Mouse (Mus musculus): ENCODE data around the gene Cabp1. TPM values are rescaled to one million over a fixed set of nuclear protein-coding genes. Genes with fewer than 3 reads are reported as not detected.

The Cabp1 gene
- polyA plus RNA-seq, 1 experiment from 2014 or later = 1.3 TPM

GRCm38 (mm10) chr5:115140726-115141125 is 53.5 kb downstream of the Cabp1 start:
- 48% methylated on average over 3 of the region's 3 CpGs for WGBS
- no peak overlapping the region for H3K4me2 ChIP-seq (ENCODE audit: low read length)
- H3K4me1 ChIP-seq (replicated peaks; ENCODE audit: control insufficient read depth, insufficient read depth, low read length) = no peaks in the 10 kb centered on the region
- H3K9ac ChIP-seq (ENCODE audit: low read length) = no peak overlapping the region
- H3K4me3 ChIP-seq (ENCODE audit: low read depth, low read length) = no peak overlapping the region
- no peak for DNase-seq (ENCODE audit: low spot score)
- peaks cover 24% of the 10 kb centered on the region for H3K36me3 ChIP-seq (ENCODE audit: control insufficient read depth, insufficient read depth, low read length)
- H3K27ac ChIP-seq (ENCODE audit: low read depth) = no peak overlapping the region
- H3K27me3 ChIP-seq (replicated peaks; ENCODE audit: control insufficient read depth, insufficient read depth, low read length) = no peaks in the 10 kb centered on the region
- no peaks in the 10 kb centered on the region for H3K9me3 ChIP-seq (ENCODE audit: control insufficient read depth, low read length)
- 0 out of 2 replicates have a peak, but pooled peaks have one; percentile 26 for ATAC-seq (replicated peaks; ENCODE audit: low FRiP score, low TSS enrichment, low read depth)

- H3K4me2 ChIP-seq (ENCODE audit: low read length) = no peak overlapping the region
- H3K9me3 ChIP-seq (ENCODE audit: control insufficient read depth, low read length) = no peaks in the 10 kb centered on the region
- WGBS = 64% methylated on average over 4 of the region's 4 CpGs
- no peak overlapping the region for H3K9ac ChIP-seq (ENCODE audit: low read length)
- H3K36me3 ChIP-seq (ENCODE audit: control insufficient read depth, insufficient read depth, low read length) = peaks cover 10% of the 10 kb centered on the region
- H3K4me3 ChIP-seq (ENCODE audit: low read depth, low read length) = no peak overlapping the region
- H3K27ac ChIP-seq (ENCODE audit: low read depth) = no peak overlapping the region
- no peak for DNase-seq (ENCODE audit: low spot score)
- H3K4me1 ChIP-seq (replicated peaks; ENCODE audit: control insufficient read depth, insufficient read depth, low read length) = no peaks in the 10 kb centered on the region
- H3K27me3 ChIP-seq (replicated peaks; ENCODE audit: control insufficient read depth, insufficient read depth, low read length) = no peaks in the 10 kb centered on the region
- no peak for ATAC-seq (replicated peaks; ENCODE audit: low FRiP score, low TSS enrichment, low read depth)
Observed at GRCm38 (mm10) chr5:115139124-115139523, 55.1 kb downstream of the Cabp1 start.

- peaks cover 8% of the 10 kb centered on the region for H3K4me1 ChIP-seq (replicated peaks; ENCODE audit: control insufficient read depth, insufficient read depth, low read length)
- H3K4me2 ChIP-seq (ENCODE audit: low read length) = peak within 1 kb of the TSS; percentile 94
- 0% methylated on average over 56 of the region's 81 CpGs for WGBS
- no peaks in the 10 kb centered on the region for H3K27me3 ChIP-seq (replicated peaks; ENCODE audit: control insufficient read depth, insufficient read depth, low read length)
- peak; percentile 93 for DNase-seq (ENCODE audit: low spot score)
- H3K4me3 ChIP-seq (ENCODE audit: low read depth, low read length) = peak within 1 kb of the TSS; percentile 92
- H3K9me3 ChIP-seq (ENCODE audit: control insufficient read depth, low read length) = no peaks in the 10 kb centered on the region
- no peak within 1 kb of the TSS for H3K27ac ChIP-seq (ENCODE audit: low read depth)
- peaks cover 17% of the 10 kb centered on the region for H3K36me3 ChIP-seq (ENCODE audit: control insufficient read depth, insufficient read depth, low read length)
- H3K9ac ChIP-seq (ENCODE audit: low read length) = peak within 1 kb of the TSS; percentile 84
- ATAC-seq (replicated peaks; ENCODE audit: low FRiP score, low TSS enrichment, low read depth) = peak; percentile 92
Observed at GRCm38 (mm10) chr5:115134234-115135165, 59.7 kb downstream of the Cabp1 start, which contains the start of gene Unc119b. Gene Unc119b, minus strand, starts transcription at chr5:115134975.

- no peaks in the 10 kb centered on the region for H3K9me3 ChIP-seq (ENCODE audit: control insufficient read depth, low read length)
- H3K36me3 ChIP-seq (ENCODE audit: control insufficient read depth, insufficient read depth, low read length) = peaks cover 24% of the 10 kb centered on the region
- H3K27ac ChIP-seq (ENCODE audit: low read depth) = no peak overlapping the region
- DNase-seq (ENCODE audit: low spot score) (no peak), ATAC-seq (replicated peaks; ENCODE audit: low FRiP score, low TSS enrichment, low read depth) (no peak)
- H3K4me3 ChIP-seq (ENCODE audit: low read depth, low read length) = peak overlapping the region; percentile 92
- no peaks in the 10 kb centered on the region for H3K27me3 ChIP-seq (replicated peaks; ENCODE audit: control insufficient read depth, insufficient read depth, low read length)
- H3K4me1 ChIP-seq (replicated peaks; ENCODE audit: control insufficient read depth, insufficient read depth, low read length) = peaks cover 8% of the 10 kb centered on the region
- H3K9ac ChIP-seq (ENCODE audit: low read length) = peak overlapping the region; percentile 84
- 58% methylated on average over 6 of the region's 6 CpGs for WGBS
- peak overlapping the region; percentile 94 for H3K4me2 ChIP-seq (ENCODE audit: low read length)
Observed at GRCm38 (mm10) chr5:115133358-115134066, 60.7 kb downstream of the Cabp1 start.

- Histone ChIP-seq H3K9ac (ENCODE audit: low read length) (no peak overlapping the region), H3K9me3 (ENCODE audit: control insufficient read depth, low read length) (no peaks in the 10 kb centered on the region), H3K27me3 (replicated peaks; ENCODE audit: control insufficient read depth, insufficient read depth, low read length) (no peaks in the 10 kb centered on the region), H3K4me1 (replicated peaks; ENCODE audit: control insufficient read depth, insufficient read depth, low read length) (peaks cover 8% of the 10 kb centered on the region), H3K36me3 (ENCODE audit: control insufficient read depth, insufficient read depth, low read length) (peaks cover 34% of the 10 kb centered on the region), H3K4me3 (ENCODE audit: low read depth, low read length) (no peak overlapping the region), H3K27ac (ENCODE audit: low read depth) (no peak overlapping the region), H3K4me2 (ENCODE audit: low read length) (no peak overlapping the region)
- 90% methylated on average over 8 of the region's 8 CpGs for WGBS
- DNase-seq (ENCODE audit: low spot score) (no peak), ATAC-seq (replicated peaks; ENCODE audit: low FRiP score, low TSS enrichment, low read depth) (no peak)
Observed at GRCm38 (mm10) chr5:115132465-115132864, 61.7 kb downstream of the Cabp1 start.

DNA sequence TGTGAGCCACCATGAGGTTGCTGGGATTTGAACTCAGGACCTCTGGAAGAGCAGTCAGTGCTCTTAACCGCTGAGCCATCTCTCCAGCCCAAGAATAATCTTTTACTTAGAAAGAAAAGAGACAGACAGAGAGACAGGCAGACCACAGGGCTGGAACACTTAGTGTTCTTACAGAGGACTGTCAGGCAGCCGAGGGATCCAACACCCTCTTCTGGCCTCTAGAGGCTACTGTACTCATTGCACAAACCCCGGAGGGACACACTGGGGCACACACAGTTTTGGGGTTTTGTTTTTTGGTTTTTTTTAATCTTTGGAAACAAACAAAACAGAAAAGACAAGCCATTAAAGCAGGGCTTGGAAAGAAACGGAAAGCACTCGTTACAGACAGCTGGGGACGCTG is 64.9 kb downstream of the Cabp1 start:
- ATAC-seq (replicated peaks; ENCODE audit: low FRiP score, low TSS enrichment, low read depth) = no peak
- no peak overlapping the region for H3K4me2 ChIP-seq (ENCODE audit: low read length)
- no peak overlapping the region for H3K4me3 ChIP-seq (ENCODE audit: low read depth, low read length)
- peaks cover 56% of the 10 kb centered on the region for H3K36me3 ChIP-seq (ENCODE audit: control insufficient read depth, insufficient read depth, low read length)
- no peaks in the 10 kb centered on the region for H3K9me3 ChIP-seq (ENCODE audit: control insufficient read depth, low read length)
- DNase-seq (ENCODE audit: low spot score) = no peak
- no peaks in the 10 kb centered on the region for H3K27me3 ChIP-seq (replicated peaks; ENCODE audit: control insufficient read depth, insufficient read depth, low read length)
- H3K9ac ChIP-seq (ENCODE audit: low read length) = no peak overlapping the region
- no peak overlapping the region for H3K27ac ChIP-seq (ENCODE audit: low read depth)
- H3K4me1 ChIP-seq (replicated peaks; ENCODE audit: control insufficient read depth, insufficient read depth, low read length) = peaks cover 12% of the 10 kb centered on the region
- WGBS = 86% methylated on average over 6 of the region's 6 CpGs

DNA sequence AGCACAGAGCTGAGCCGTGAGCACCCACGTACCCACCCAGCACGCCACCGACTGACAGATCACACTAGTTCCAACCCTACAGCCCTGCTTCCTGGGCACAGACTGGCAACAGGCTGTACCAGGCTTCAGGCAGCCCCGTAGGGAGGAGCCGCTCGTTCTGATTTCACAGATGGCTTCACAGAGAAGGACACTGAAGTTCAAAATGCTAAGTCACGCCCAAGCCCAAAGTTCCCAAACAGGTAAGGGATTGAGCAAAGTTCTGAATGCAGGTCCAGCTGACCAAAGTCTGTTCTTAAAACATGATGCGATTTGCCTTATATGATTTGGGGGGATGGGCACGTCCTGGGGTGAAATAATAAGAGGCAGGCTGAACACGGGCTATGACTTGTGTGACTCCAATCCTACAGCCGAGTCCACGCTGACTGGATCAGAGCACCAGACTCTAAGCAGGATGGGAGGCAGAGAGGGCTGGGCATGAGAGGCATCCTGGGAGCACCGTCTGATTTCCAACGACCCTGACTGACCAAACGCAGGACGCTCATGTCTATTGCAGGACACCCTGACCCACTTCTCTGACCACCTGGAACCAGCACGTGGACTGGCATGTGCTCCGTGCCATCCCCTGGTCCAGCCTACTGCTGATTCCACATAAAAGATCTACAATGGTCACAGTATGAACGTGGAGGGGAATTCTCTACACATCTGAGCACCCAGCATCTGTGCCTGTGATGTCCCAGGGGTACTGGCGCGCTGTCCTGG is 66.6 kb downstream of the Cabp1 start:
- Histone ChIP-seq H3K9ac (ENCODE audit: low read length) (no peak overlapping the region), H3K27me3 (replicated peaks; ENCODE audit: control insufficient read depth, insufficient read depth, low read length) (no peaks in the 10 kb centered on the region), H3K9me3 (ENCODE audit: control insufficient read depth, low read length) (no peaks in the 10 kb centered on the region), H3K27ac (ENCODE audit: low read depth) (no peak overlapping the region), H3K4me2 (ENCODE audit: low read length) (no peak overlapping the region), H3K36me3 (ENCODE audit: control insufficient read depth, insufficient read depth, low read length) (peaks cover 62% of the 10 kb centered on the region), H3K4me1 (replicated peaks; ENCODE audit: control insufficient read depth, insufficient read depth, low read length) (peaks cover 3% of the 10 kb centered on the region; the same call in 1 of the 2 replicates), H3K4me3 (ENCODE audit: low read depth, low read length) (no peak overlapping the region)
- WGBS = 93% methylated on average over 22 of the region's 22 CpGs
- ATAC-seq (replicated peaks; ENCODE audit: low FRiP score, low TSS enrichment, low read depth) = no peak
- DNase-seq (ENCODE audit: low spot score) = no peak

DNA sequence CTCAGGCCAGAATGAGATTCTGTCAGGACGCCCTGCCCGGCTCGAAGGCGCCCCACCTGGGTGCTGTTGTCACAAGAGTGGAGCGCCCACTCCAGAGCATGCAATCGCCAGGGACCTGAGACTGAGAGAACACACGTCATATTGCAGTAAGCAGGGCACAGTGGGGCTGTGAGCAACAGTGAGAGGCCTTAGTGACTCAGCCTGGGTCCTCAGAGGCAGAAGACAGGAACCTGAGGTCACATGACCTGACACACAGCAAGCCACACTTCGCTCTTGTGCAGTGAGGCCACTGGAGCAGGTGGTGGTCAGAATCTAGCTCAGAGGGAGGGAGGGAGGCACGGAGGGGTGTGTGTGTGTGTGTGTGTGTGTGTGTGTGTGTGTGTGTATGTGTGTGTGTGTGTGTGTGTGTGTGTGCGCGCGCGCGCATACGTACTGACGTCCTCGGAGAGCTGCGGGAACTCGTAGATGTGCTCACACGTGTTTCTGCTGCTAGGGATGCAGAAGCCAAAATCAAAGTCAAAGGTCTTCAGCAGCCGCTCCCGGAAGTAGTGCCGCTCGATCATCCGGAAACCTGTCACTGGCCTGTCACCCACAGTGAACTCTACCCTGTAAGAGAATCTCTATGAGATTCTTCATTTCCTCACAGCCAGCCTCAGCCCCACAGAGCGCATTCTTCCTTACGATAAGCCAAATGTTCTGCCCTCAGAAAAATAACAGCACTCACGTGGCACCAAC is 67.4 kb downstream of the Cabp1 start:
- Histone ChIP-seq H3K27ac (ENCODE audit: low read depth) (no peak overlapping the region), H3K4me1 (replicated peaks; ENCODE audit: control insufficient read depth, insufficient read depth, low read length) (peaks cover 3% of the 10 kb centered on the region; the same call in 1 of the 2 replicates), H3K4me2 (ENCODE audit: low read length) (no peak overlapping the region), H3K9ac (ENCODE audit: low read length) (no peak overlapping the region), H3K36me3 (ENCODE audit: control insufficient read depth, insufficient read depth, low read length) (peaks cover 59% of the 10 kb centered on the region), H3K27me3 (replicated peaks; ENCODE audit: control insufficient read depth, insufficient read depth, low read length) (no peaks in the 10 kb centered on the region), H3K9me3 (ENCODE audit: control insufficient read depth, low read length) (no peaks in the 10 kb centered on the region), H3K4me3 (ENCODE audit: low read depth, low read length) (no peak overlapping the region)
- 92% methylated on average over 28 of the region's 28 CpGs for WGBS
- ATAC-seq (replicated peaks; ENCODE audit: low FRiP score, low TSS enrichment, low read depth) = no peak
- DNase-seq (ENCODE audit: low spot score) = no peak

Data from intestine, embryonic 14.5 days (tissue).